Mouse (Mus musculus): ENCODE measurements around the gene Tgif1.
"Not testable (repeated sequence)": the region's sequence is repeated elsewhere in the genome, so short reads cannot be mapped to it uniquely, and the experiment has no call there.

Gene Tgif1

DNA sequence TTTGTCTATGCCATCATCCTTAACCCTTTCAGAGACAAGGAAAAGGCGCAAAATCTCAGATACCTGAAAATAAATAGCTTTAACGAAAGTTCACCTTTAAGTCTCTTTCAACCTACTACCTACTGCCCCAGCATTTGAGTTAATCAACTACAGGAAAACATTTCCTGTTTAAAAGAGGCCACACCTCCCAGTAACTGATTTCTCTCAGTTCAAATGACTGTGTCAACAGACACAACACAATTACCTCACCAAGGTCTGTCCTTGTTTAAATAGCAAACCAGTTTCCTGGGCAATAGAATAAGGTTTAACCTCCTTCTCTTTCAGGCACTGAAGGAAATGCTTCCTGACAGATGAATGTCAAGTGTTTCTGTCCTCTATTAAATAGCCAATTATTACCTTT is 7.8 kb downstream of the Tgif1 start:
- ATAC-seq (ENCODE audit: insufficient number of reproducible peaks, low FRiP score, low TSS enrichment) = no peak

DNA sequence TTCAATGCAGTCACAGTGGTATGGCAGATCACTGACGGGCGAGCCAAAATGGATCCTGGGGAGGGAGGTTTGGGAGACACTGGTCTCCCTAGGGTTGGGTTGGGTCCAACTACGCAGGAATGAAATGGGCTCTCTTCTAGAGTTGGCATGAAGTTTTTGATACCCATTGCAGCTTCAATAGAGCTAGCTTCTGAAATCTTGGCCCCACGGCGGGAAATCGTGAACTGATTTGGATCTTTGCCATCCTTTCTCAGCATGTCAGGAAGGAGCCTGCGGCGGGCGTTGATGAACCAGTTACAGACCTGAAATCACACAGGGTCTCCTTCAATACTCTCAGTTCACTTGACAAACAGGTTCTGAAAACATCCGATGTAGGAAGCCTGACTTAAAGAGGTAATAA is 8.4 kb downstream of the Tgif1 start:
- ATAC-seq (ENCODE audit: insufficient number of reproducible peaks, low FRiP score, low TSS enrichment) = no peak

DNA sequence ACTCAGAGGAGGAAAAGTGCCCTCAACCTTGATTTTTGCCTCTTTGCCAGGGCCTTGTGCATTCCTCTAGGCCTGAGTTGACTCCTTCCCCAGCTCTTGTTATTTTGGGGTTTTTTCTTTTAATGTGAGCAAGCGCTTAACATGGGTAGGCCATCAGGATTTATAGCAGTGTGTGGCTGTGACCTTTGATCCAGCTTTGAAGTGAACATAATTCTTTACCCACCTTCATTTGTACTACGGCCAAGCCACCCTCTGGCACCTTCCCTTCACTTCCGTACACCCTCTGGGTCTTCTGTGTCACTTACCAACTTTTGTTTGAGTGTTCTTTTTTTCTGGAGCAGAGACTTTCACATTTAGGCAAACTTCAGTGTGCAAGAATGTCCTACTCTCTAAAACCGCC is 10.1 kb downstream of the Tgif1 start:
- ATAC-seq (ENCODE audit: insufficient number of reproducible peaks, low FRiP score, low TSS enrichment) = no peak

DNA sequence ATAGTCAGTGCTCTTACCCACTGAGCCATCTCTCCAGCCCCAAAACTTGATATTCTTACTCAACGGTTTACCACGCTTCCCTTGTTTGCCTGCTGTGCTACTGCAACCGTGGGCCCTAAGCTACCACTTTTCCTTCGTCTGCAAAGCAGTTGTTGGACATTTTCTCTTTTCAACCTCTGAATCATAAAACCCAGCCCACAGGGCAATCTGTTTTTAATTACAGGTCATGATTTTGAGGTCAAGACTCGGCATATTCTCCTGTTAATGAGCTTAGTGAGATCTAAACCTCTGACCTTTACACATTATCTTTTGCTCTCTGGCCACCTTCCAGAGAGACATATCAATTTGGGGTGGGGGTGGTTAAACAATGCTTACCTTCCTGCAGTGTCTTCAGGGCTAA is 14.8 kb downstream of the Tgif1 start:
- ATAC-seq (ENCODE audit: insufficient number of reproducible peaks, low FRiP score, low TSS enrichment) = no peak

DNA sequence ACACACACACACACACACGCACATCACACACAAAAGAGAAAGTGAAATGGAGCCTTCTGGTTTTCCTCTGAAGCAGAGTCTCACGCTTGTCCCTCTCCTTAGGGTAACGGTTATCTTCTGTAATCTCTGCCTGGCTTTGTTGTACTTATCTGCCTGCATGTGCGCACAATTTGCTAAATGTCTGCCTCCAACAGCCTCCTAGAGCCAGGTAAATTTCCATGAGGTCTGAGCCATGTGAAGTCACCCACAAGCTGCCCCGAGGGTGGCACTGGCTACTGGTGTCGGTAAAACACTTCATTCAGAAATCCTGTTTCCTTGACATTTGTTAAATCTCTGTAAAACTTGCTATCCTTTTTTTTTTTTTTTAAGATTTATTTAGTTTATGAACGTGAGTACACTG is 15.3 kb downstream of the Tgif1 start:
- no peak for ATAC-seq (ENCODE audit: insufficient number of reproducible peaks, low FRiP score, low TSS enrichment)

DNA sequence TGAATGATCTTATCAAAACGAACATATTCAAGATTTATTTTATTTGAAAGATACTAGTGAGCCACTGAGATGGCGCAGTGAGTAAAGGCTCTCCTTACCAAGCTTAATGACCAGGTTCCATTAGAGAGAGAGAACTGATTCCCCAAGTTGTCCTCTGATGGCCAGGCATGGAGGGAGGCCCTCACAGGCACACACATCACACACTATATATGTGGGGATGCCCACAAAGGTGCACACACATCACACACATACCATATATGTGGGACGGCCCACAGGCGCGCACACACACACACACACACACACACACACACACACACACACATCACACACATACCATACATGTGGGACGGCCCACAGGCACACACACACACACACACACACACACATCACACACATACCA is 15.9 kb downstream of the Tgif1 start:
- not testable (repeated sequence) for ATAC-seq (ENCODE audit: insufficient number of reproducible peaks, low FRiP score, low TSS enrichment)

DNA sequence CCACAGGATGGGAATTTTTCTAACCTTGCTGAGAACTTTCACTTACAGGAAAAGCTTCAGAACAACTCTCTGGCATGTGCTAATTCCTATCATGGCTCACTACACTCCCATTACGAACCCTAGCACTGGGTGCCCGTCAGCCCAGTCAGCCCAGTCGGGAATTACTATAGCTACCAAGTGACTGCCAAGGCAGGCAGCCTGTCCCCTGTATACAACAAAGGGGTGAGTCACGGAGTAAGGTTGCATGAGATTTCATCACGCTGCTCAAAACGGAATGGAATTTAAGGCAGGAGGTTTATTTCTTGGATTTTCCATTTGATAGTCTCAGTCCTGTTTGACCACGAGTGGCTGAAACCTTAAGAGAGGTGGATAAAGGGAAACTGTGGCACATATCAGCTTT is 16.5 kb downstream of the Tgif1 start:
- no peak for ATAC-seq (ENCODE audit: insufficient number of reproducible peaks, low FRiP score, low TSS enrichment)

DNA sequence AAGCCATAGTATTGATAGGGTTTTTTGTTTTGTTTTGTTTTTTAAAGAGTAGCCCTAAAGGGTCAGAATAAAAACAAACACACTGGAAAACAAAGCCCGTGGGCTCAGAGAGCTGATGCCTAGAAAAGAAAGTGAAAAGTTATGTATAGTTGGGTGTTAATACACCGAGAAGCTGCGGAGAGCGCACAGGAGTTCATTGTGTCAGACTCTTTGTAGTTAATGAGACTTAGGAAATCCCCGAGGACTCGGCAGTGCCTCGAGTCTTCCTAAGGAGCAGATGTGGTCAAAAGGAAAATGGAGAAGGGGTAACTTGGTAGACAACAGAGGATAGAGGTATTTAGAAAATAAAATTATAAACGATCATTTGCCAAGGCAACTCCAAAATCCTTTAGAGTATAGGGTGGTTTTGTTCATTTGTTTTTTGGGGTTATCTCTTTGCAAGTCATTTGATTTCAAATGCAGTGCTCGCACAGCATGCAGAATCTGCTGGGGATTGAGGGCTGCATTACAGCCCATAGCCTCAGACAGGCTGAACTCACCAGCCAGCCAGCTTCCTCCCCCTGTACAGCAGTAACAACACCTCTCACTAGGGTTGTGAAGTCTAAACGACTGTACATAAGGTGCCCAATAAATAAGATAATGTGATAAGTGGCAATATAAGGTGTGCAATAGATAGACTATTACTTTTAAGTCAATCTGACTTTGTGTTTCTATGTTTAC is 18.1 kb downstream of the Tgif1 start:
- no peak for ATAC-seq (ENCODE audit: insufficient number of reproducible peaks, low FRiP score, low TSS enrichment)

DNA sequence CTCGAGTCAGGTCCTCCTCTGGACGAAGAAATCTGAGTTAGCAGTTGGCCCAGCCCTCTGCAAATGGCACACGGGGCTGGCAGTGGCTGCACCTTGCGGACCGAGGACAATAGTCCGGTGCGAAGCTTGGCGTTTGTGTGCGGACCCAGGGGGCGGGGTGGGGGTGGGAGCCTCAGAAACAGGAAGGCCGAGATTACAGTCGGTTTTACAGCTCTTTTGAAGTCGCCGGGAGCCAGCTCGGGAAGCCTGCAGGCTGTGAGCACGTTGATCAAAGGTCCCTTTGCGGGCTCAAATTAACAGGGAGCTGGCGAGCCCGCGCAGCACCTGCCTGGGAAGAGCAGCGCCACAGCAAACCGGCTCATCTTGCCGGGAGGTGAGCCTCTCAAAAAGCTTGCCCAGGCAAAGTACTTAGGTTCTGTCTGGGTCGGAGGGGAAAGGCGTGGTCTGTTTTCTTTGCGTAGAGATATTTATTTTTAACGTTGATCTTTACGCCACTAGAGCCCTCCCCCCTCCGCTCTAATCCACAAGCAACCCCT is 18.8 kb downstream of the Tgif1 start:
- no peak for ATAC-seq (ENCODE audit: insufficient number of reproducible peaks, low FRiP score, low TSS enrichment)

DNA sequence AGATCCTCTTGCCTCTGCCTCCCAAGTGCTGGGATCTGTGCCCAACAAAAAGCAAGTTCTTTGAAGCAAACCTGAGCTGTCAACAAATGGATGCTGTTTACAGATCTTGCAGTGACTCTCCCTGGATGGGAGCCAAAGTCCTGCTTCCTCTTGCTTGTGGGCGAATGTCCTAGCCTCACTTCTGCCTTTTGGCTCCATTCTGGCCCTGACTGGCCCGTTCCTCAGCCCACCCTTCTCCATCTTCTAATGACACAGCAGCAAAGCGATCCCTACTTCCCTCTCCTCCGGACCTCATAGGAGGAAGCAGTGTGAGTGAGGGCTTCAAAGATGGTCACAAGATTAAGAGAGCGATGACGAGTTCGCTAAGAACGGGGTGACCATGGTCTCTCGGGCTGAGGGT is 20.8 kb downstream of the Tgif1 start:
- ATAC-seq (ENCODE audit: insufficient number of reproducible peaks, low FRiP score, low TSS enrichment) = no peak

DNA sequence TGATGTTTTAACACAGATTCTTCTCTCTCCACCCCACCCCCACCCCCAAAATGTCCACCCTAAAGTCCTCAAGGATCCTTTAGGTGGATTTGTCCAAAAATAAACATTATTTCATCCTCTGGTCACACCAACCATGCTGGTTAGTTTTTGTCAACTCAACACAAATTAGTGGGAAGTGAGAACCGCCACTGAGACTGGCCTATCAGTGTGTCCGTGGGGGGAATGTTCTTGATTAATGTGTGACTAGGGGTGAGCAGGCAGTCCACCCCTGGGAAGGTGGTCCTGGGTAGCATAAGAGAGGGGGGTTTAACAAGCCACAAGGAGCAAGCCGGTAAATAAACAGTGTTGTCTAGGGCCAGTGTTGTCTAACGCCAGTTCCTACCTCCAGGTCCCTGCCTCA is 21.8 kb downstream of the Tgif1 start:
- ATAC-seq (ENCODE audit: insufficient number of reproducible peaks, low FRiP score, low TSS enrichment) = no peak

DNA sequence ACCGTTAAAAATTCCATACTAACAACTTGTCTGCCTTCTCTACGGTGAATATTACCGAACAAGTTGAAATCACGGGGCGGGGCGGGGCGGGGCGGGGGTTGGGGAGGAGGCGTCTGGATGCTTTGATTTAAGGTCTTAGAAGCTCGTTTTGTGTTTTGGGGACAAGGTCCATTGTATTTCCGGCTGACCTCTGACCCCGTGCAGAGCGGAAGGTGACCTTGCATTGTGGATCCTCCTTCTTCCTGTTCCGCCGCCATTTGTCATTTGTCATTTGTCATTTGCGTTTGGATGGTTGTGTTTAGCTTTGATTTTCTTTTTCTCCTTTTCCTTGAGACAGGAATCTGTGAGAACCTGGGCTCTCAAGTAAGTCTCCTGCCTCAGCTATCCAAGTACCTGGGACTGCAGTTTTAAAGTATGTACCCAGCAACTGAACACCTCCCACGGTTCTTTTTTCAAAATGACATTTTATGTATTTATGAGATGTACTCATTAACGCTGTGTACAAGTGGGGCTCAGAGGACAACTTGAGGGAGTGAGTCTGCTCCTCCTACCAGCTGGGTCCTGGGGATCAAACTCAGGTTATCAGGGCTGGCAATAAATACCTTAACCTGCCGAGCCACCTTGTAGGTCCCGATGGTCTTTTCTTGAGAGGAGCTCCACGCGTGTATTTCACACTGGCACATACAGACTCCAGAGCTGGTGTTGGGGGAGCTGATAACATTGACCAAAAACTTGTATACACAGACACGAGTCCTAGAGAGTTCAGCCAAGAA is 23.2 kb downstream of the Tgif1 start:
- ATAC-seq (ENCODE audit: insufficient number of reproducible peaks, low FRiP score, low TSS enrichment) = no peak

DNA sequence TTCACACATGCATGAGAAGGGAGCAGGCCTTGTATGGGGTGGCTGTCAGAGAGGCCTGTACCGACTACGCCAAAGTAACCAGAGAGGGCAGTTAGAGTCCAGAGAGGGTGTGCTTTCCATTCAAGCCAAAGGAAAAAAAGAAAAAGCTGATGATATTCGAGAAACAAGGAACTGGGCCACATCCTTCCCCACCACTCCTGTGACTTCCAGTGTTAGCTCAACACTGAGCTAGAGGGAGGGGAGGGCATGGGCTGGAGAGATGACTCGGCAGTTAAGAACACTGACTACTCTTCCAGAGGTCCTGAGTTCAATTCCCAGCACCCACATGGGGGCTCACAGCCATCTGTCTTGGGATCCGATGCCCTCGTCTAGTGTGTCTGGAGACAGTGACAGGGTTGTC is 24.1 kb downstream of the Tgif1 start:
- ATAC-seq (ENCODE audit: insufficient number of reproducible peaks, low FRiP score, low TSS enrichment) = no peak

DNA sequence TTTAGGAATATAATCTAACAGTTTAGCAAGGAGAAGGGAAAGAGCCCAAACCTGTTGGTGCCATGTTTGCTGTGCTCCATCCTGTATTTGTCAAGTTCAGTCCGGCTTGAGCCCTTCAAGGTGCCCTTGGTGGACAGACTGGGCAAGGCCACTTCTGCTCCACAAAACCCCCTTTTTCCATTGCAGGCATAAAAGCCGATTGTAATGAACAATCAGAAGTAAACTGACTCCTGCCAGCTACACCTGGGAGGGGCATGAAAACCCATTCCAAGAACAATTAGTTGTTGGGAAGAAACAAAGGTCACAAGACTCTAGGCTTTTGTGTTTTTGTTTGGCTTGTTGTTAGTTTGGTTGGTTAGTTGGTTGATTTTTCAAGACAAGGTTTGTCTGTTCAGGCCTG is 24.8 kb downstream of the Tgif1 start:
- no peak for ATAC-seq (ENCODE audit: insufficient number of reproducible peaks, low FRiP score, low TSS enrichment)

DNA sequence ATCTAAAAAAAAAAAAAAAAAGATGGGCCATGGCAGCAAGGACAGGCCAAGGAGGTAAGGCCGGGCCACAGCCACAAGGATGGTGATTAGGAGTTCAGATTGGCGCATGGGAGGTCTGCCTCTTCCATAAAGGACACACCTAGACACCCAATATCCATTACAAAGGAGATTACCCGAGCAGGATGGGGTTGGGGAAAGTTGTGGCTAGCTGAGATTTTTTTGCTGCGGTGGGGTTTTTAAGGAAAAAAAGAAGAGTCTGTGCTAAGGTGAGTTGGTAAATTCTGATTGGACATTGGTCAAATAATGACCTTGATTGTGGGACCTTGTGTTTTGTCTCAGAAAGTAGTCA is 25.2 kb downstream of the Tgif1 start:
- ATAC-seq (ENCODE audit: insufficient number of reproducible peaks, low FRiP score, low TSS enrichment) = no peak

DNA sequence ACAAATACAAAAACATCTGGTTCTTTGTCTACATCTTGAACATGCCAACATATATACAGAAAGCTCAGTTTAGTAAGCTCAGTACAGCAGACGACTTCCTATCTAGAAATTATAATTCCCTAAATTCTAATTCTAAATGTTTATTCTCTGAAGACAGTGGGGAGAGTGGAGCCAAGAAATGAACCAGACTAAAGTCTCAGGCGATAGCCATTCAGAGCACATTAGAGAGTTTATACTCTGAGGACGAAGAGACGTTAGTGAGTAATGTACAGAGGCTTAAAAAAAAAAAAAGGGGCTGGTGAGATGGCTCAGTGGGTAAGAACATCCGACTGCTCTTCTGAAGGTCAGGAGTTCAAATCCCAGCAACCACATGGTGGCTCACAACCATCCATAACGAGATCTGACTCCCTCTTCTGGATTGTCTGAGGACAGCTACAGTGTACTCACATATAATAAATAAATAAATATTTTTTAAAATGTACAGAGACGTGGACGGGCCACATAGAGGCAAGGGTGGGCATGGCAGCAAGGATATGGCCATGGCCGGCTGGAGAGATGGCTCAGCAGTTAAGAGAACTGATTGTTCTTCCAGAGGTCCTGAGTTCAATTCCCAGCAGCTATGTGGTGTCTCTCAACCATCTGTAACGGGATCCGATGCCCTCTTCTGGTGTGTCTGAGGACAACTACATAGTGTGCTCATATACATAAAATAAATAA is 25.7 kb downstream of the Tgif1 start:
- ATAC-seq (ENCODE audit: insufficient number of reproducible peaks, low FRiP score, low TSS enrichment) = not testable (repeated sequence)

DNA sequence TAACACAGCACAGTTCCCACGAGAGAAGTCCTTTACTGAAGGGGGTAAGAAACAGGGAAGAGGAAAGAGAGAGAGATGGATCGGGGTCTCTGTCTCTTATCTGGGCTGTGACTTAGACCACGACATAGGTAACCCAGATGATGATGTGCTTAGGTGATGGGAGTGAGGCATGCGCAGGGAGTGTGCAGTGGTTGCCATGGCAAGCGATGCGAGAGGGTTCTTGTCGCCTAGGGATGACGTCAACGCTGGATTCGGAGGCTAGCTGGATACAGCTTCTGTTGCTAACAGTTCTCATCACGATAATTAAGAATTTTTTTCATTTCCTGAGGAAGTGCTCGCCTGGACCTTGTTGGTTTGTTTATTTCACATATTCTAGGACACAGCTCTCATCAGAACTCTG is 27.1 kb downstream of the Tgif1 start:
- ATAC-seq (ENCODE audit: insufficient number of reproducible peaks, low FRiP score, low TSS enrichment) = no peak

DNA sequence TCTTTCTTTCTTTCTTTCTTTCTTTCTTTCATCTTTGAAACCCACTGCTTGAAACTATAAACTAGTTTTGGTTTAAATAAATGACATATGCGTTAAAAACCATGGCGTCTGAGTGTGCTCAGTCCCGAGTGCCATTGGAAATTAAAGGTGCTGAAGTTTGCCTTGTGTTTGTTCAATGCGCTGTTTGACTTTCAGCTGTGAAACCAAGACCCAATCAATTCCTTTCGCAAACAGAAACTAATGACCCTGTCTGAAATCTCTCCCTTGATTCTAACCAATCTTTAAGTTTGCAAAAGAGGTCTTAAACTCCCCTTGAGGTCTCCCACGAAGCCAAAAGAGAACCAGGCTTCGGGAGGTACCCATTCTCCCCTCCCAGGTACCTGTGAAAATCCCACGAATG is 30.3 kb downstream of the Tgif1 start:
- no peak for ATAC-seq (ENCODE audit: insufficient number of reproducible peaks, low FRiP score, low TSS enrichment)

DNA sequence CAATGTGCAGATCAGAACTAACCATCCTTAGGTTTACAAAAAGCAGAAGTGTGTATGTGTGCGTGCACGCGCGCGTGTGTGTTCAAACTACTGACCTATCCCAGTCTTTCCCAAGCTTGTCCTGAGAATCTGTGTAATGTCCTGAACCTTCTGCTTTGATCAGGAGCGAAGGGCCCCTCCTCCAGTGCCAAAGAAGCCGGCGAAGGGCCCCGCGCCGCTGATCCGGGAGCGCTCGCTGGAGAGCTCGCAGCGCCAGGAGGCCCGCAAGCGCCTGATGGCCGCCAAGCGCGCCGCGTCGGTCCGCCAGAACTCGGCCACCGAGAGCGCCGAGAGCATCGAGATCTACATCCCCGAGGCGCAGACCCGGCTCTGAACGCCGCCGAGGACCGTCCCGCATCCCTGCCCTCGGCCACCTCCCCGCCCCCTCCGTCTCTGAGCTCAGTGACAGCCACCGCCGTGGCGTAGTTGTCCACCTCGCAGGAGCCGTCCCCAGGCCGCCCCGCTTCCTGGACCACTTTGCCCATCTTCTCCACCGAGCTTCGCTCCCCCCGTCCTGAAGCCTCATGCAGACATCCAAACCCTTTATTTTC is 35.4 kb downstream of the Tgif1 start:
- no peak for ATAC-seq (ENCODE audit: insufficient number of reproducible peaks, low FRiP score, low TSS enrichment)

DNA sequence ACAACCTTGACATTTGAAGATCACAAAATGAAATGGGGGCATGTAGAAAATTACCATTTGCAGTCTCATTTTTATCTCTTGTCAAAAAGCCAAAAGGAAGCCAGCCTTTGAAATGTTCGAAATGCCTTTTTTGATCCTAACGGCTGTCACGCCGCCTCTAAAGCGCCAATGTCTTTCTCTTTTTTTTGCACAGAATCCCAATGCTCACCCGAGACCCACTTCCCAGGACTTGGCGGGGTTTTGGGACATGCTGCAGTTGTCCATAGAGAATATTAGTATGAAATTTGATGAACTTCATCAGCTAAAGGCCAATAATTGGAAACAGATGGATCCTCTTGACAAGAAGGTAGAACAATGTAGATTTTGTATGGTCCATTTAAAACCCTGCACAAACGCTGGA is 38.3 kb downstream of the Tgif1 start:
- ATAC-seq (ENCODE audit: insufficient number of reproducible peaks, low FRiP score, low TSS enrichment) = no peak

DNA sequence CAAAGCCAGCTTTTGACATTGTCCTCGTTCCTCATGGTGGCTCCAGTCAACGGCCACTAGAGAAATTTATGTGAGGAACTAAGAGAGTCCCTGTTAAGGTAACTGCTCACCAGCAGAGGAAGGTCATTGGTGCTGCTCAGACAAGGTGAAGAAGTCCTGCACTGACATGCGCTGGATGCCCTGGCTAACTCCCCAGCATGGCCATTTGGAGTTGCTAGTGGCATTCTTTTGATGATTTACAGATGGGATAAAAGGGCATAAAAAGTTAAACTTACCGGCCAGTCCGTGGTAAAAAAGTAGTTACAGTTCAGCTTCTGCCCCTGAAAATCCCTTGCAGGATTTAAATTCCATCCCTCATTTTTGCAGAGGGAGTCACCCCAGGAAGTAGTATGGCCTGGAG is 42.6 kb downstream of the Tgif1 start:
- no peak for ATAC-seq (ENCODE audit: insufficient number of reproducible peaks, low FRiP score, low TSS enrichment)

Data from cerebellum, adult (tissue).